Mouse (Mus musculus) ovary, postnatal 14 days (tissue): ENCODE data around the gene Gstm6.
"Not testable (repeated sequence)": the region's sequence is repeated elsewhere in the genome, so short reads cannot be mapped to it uniquely, and the experiment has no call there.

Source experiments
- DNase-seq: peaks from one replicate; pipeline ENCODE4 v3.0.0; 2022; ENCODE audit warnings: low spot score

Gene Gstm6

GRCm38 (mm10) chr3:107943239-107943990, at the start of gene Gstm6:
TSS of gene Gstm6 (minus strand) at chr3:107943749.
- DNase-seq = no peak

GRCm38 (mm10) chr3:107986041-107986562, 42.6 kb upstream of the Gstm6 start, which contains the start of gene Gstm2:
TSS of gene Gstm2 (minus strand) at chr3:107986453.
- DNase-seq = peak; percentile 48

- not testable (repeated sequence) for DNase-seq
These were observed 41.6 kb upstream of the Gstm6 start for GRCm38 (mm10) chr3:107985141-107985540.

- DNase-seq = no peak
These were observed 40.9 kb upstream of the Gstm6 start for GRCm38 (mm10) chr3:107984471-107984870.

- DNase-seq = no peak
These were observed 40.2 kb upstream of the Gstm6 start for GRCm38 (mm10) chr3:107983771-107984170.

- no peak for DNase-seq
These were observed 39.2 kb upstream of the Gstm6 start for GRCm38 (mm10) chr3:107982726-107983125.

- no peak for DNase-seq
These were observed 37.7 kb upstream of the Gstm6 start for GRCm38 (mm10) chr3:107981261-107981660.

- DNase-seq = no peak
These were observed 34.1 kb upstream of the Gstm6 start for GRCm38 (mm10) chr3:107977691-107978090.

- DNase-seq = no peak
These were observed 30.7 kb upstream of the Gstm6 start for GRCm38 (mm10) chr3:107974237-107974636.

GRCm38 (mm10) chr3:107972070-107972469, 28.5 kb upstream of the Gstm6 start:
- DNase-seq = no peak

GRCm38 (mm10) chr3:107971101-107971500, 27.6 kb upstream of the Gstm6 start:
- not testable (repeated sequence) for DNase-seq

- DNase-seq = no peak
These were observed 25.3 kb upstream of the Gstm6 start, which contains the start of gene Gstm3 for GRCm38 (mm10) chr3:107968724-107969395. TSS of gene Gstm3 (minus strand) at chr3:107969283.

- no peak for DNase-seq
These were observed 23.1 kb upstream of the Gstm6 start for GRCm38 (mm10) chr3:107966631-107967030.

GRCm38 (mm10) chr3:107965592-107965991, 22.0 kb upstream of the Gstm6 start:
- DNase-seq = no peak

GRCm38 (mm10) chr3:107964656-107965308, 21.2 kb upstream of the Gstm6 start:
- DNase-seq = no peak

- no peak for DNase-seq
These were observed 20.5 kb upstream of the Gstm6 start for GRCm38 (mm10) chr3:107964026-107964425.

GRCm38 (mm10) chr3:107955260-107955659, 11.7 kb upstream of the Gstm6 start:
- not testable (repeated sequence) for DNase-seq

- DNase-seq = no peak
These were observed 10.4 kb upstream of the Gstm6 start for GRCm38 (mm10) chr3:107953906-107954305.

- peak; percentile 75 for DNase-seq
These were observed 9.8 kb upstream of the Gstm6 start for GRCm38 (mm10) chr3:107953328-107953755.

GRCm38 (mm10) chr3:107950531-107950930, 7.0 kb upstream of the Gstm6 start:
- DNase-seq = no peak

- not testable (repeated sequence) for DNase-seq
These were observed 5.9 kb upstream of the Gstm6 start for GRCm38 (mm10) chr3:107949461-107949860.

- DNase-seq = no peak
These were observed 2.2 kb upstream of the Gstm6 start for GRCm38 (mm10) chr3:107945729-107946128.
